Mouse (Mus musculus) forebrain, embryonic 14.5 days (tissue): Measurements from ENCODE around the gene BC034090. TPM values are rescaled to one million over a fixed set of nuclear protein-coding genes. Genes with fewer than 3 reads are reported as not detected.
A peak's percentile ranks its signal among the peaks of the same experiment; 100 is the strongest.

Source experiments
- ATAC-seq: fragments of 200-750 bp; cut with Nextera tagmentation; 2 replicates; pipeline ENCODE4 v1.8.0; 2017; ENCODE audit warnings: mild to moderate bottlenecking, moderate library complexity
- DNase-seq: peaks from one replicate; pipeline ENCODE4 v3.0.0-alpha.2; 2015; ENCODE audit warnings: low spot score
- H3K27ac ChIP-seq: fragments of 300-500 bp; sonication (generic); 2 replicates; pipeline ENCODE4 v1.5.1; 2014; ENCODE audit warnings: low read depth, mild to moderate bottlenecking, control low read depth, low read length, moderate library complexity
- H3K27me3 ChIP-seq: fragments of 300-500 bp; sonication (generic); replicated peaks from 2 replicates; pipeline ENCODE4 v1.6.1; 2014; ENCODE audit warnings: low read length, control low read depth, mixed read lengths; ENCODE audit not compliant: control insufficient read depth, insufficient read depth
- H3K36me3 ChIP-seq: fragments of 300-500 bp; sonication (generic); 2 replicates; pipeline ENCODE4 v1.6.1; 2014; ENCODE audit warnings: low read length, control low read depth; ENCODE audit not compliant: control insufficient read depth, insufficient read depth
- H3K4me1 ChIP-seq: fragments of 300-500 bp; sonication (generic); 2 replicates; pipeline ENCODE4 v1.6.1; 2014; ENCODE audit warnings: antibody characterized with exemption, low read length, control low read depth; ENCODE audit not compliant: control insufficient read depth, insufficient read depth
- H3K4me2 ChIP-seq: fragments of 300-500 bp; sonication (generic); 2 replicates; pipeline ENCODE4 v1.6.1; 2014; ENCODE audit warnings: mild to moderate bottlenecking, control low read depth, low read length
- H3K4me3 ChIP-seq: fragments of 300-500 bp; sonication (generic); 2 replicates; pipeline ENCODE4 v1.5.1; 2014; ENCODE audit warnings: low read depth, low read length, control low read depth
- H3K9ac ChIP-seq: fragments of 300-500 bp; sonication (generic); 2 replicates; pipeline ENCODE4 v1.6.1; 2014; ENCODE audit warnings: mild to moderate bottlenecking, low read length, control low read depth, moderate library complexity
- H3K9me3 ChIP-seq: fragments of 300-500 bp; sonication (generic); replicated peaks from 2 replicates; pipeline ENCODE4 v1.6.1; 2016; ENCODE audit warnings: low read length, control low read depth, mixed read lengths; ENCODE audit not compliant: control insufficient read depth
- WGBS: fragments of 180-500 bp; shearing (Covaris S2); extraction: QIAGEN DNeasy Blood & Tissue Kit; methylation state at CpG from one replicate; pipeline ENCODE4 v1.1.7; 2014; 5-methylcytosine and 5-hydroxymethylcytosine counted together
- polyA plus RNA-seq: library from polyadenylated mRNA; unstranded; fragments of >200 nt; fragmentation: Nextera tagmentation; extraction: Ambion mirVana; gene quantifications from 2 replicates; pipeline ENCODE4 v1.2.1, GENCODE M21; 2014

Gene BC034090
- polyA plus RNA-seq, 1 experiment from 2014 or later: 2.4 TPM

DNA sequence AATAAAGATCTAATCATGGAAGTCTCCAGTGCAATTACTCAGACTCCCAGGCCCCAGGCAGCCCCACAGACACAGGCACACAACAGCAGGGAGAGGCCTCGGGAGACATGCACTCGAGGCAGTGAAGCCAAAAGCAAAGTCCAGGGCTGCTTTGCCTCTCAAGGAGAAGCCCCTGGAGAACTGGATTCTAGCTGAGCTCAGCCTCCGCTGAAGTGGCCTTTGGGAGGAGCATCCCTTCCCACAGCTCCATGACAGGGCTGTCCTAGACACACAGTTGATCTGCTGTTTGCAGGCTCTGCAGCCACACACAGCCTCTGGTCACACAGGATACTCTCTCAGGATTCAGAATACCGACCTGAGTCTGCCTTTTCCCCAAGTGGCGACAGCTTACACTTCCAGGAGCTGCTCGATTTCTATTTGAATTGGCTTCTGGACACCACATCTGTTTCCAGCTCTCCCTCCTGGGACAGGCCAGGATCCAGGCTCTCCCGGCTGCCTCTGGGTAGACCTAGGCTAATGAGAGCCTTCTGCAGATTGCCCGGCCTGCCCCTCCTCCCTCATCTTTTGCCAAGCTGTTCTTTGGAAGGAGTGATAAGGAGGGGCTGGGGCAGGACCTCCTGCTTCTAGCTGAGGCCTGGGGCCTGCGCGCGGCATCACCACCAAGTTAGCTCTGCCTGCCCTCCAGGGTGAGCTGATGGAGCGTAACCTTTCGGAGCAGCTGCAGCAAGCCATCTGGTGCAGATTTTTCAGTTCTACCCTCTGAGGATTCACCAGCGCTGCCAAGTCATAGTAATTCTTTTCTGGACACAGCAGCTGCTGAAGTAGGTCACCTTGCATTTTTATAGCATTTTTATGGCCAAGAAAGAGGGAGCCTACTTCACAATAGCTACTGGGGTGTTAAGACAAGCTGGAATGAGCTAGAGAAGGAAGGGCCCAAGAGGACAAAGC lies 14.5 kb downstream of the BC034090 start:
- Histone ChIP-seq H3K36me3 (no peaks in the 10 kb centered on the region), H3K9ac (no peak overlapping the region), H3K27me3 (no peaks in the 10 kb centered on the region), H3K9me3 (no peaks in the 10 kb centered on the region), H3K4me2 (no peak overlapping the region), H3K4me1 (peaks cover 29% of the 10 kb centered on the region), H3K27ac (peak overlapping the region; percentile 79), H3K4me3 (no peak overlapping the region)
- ATAC-seq: peak; percentile 30
- peak; percentile 68 for DNase-seq
- 22% methylated on average over 14 of the region's 14 CpGs for WGBS

DNA sequence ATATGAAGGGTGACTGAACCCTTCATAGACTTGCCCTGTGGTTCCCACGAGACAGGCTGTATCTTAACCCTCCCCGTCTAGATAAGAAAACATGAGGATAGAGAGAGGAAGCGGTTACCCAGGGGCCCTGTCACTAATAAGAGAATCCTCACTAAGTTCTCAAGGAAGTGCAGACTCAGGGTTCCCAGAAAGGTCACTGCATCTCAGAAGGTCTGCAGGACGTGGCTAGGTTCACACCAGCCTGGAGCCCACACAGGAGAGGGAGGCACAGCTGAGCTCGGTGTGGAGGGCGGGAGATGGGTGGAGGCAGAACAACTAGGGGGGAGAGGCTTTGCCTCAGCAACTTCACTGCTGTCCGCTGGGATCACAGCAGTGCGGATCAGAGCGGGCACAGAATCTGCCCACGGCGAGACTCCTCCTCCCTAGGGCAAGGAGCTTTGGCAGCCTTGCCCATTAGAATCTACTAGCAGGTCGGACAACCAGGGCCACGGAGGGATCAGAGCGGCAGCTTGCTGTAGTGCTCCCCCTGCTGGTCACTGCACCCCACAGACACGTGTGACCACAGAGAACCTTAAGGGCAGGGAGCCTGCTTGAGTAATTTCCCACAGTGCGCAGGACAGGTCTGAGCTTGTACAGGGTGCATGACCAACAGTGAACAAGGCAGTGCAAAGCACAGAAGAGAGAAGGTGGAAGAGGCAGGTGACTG lies 20.2 kb downstream of the BC034090 start:
- Histone ChIP-seq H3K27me3 (no peaks in the 10 kb centered on the region), H3K4me2 (0 out of 2 replicates have a peak overlapping the region, but pooled peaks have one; percentile 12), H3K9ac (no peak overlapping the region), H3K4me1 (peaks cover 3% of the 10 kb centered on the region), H3K9me3 (no peaks in the 10 kb centered on the region), H3K4me3 (no peak overlapping the region), H3K36me3 (no peaks in the 10 kb centered on the region), H3K27ac (no peak overlapping the region)
- WGBS: 34% methylated on average over 16 of the region's 16 CpGs
- ATAC-seq (peak; percentile 77), DNase-seq (peak; percentile 87)

DNA sequence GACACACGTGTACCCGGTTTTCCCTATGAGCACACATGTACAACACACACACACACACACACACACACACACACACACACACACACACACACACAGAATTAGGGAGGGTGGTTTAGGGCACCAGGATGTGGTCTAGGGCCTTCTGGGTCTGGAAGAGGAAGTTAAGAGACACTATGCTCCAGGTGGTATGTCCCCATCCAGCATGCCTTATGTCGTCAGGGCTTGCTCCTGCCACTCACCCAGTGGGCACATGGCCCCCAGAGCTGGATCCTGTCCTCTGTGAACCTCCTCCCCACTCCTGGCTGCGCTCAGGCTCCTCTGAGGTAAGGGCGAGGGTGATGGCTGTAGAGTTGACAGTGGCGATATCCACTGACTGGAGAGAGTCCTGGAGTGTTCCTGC lies 21.2 kb downstream of the BC034090 start:
- H3K36me3 ChIP-seq: no peaks in the 10 kb centered on the region
- H3K4me1 ChIP-seq: peaks cover 3% of the 10 kb centered on the region
- no peaks in the 10 kb centered on the region for H3K27me3 ChIP-seq
- H3K9me3 ChIP-seq: no peaks in the 10 kb centered on the region
- 91% methylated on average over 6 of the region's 6 CpGs for WGBS
- DNase-seq (no peak), ATAC-seq (no peak)
- H3K9ac ChIP-seq: no peak overlapping the region
- H3K4me3 ChIP-seq: no peak overlapping the region
- no peak overlapping the region for H3K27ac ChIP-seq
- H3K4me2 ChIP-seq: no peak overlapping the region

DNA sequence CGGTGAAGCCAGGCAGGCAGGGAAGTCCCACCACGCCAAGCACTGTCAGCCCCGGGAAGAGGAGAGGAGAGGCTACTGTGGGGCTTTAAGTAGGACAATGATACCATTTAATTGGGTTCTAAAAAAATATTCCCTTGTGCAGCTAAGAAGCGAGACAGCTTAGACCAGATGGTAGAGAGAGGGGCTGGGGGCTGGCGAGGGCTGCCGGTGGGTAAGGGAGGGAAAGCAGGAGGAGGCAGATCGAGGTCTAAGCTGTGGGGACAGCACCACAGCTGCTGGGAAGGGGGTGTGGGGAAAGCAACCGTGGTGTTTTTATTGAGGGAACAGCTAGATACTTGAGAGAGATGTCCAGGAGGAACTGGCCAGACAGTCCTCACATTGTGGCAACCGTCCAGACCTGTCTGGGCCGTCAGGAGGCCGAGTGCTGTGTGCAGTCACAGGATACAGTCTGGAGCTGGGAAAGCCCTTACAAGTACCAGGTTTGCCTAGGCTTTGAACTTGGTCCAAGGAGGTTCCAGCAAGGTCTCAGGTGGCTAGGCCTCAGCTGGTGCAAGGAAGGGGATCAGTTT lies 22.1 kb downstream of the BC034090 start:
- WGBS: 50% methylated on average over 11 of the region's 11 CpGs
- H3K9ac ChIP-seq: no peak overlapping the region

DNA sequence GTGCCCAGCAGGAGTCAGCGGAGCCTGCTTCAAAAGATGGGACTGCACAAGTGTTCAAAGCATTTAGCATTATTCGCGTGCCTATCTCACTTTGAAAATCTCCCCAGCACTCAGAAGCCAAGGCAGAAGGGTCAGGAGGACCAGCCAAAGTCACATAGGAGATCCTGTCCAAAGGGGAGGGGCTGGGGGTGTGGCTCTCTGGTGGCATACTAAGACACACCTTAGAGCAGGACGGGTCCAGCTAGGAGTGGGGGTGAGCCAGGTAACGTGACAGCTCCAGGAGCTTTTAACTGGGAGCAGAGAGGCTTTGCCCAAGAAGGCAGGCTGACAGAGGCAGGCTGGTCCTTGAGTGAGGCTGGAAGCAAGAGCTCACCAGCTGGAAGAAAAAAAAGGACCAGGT lies 25.3 kb downstream of the BC034090 start:
- Histone ChIP-seq H3K4me3 (no peak overlapping the region), H3K9me3 (no peaks in the 10 kb centered on the region), H3K27me3 (no peaks in the 10 kb centered on the region), H3K4me1 (peaks cover 5% of the 10 kb centered on the region; the same call in 1 of the 2 replicates), H3K4me2 (no peak overlapping the region), H3K9ac (no peak overlapping the region), H3K36me3 (no peaks in the 10 kb centered on the region), H3K27ac (no peak overlapping the region)
- ATAC-seq: no peak
- WGBS: 80% methylated on average over 5 of the region's 5 CpGs
- DNase-seq: no peak

More for the DNA sequence above, 22.1 kb downstream of the BC034090 start:
- Histone ChIP-seq H3K4me1 (peaks cover 3% of the 10 kb centered on the region), H3K4me2 (no peak overlapping the region), H3K27ac (peak overlapping the region; percentile 62), H3K27me3 (no peaks in the 10 kb centered on the region), H3K36me3 (no peaks in the 10 kb centered on the region), H3K4me3 (no peak overlapping the region), H3K9me3 (no peaks in the 10 kb centered on the region)
- ATAC-seq: peak; percentile 27; the same call in 1 of the 2 replicates
- DNase-seq: no peak

DNA sequence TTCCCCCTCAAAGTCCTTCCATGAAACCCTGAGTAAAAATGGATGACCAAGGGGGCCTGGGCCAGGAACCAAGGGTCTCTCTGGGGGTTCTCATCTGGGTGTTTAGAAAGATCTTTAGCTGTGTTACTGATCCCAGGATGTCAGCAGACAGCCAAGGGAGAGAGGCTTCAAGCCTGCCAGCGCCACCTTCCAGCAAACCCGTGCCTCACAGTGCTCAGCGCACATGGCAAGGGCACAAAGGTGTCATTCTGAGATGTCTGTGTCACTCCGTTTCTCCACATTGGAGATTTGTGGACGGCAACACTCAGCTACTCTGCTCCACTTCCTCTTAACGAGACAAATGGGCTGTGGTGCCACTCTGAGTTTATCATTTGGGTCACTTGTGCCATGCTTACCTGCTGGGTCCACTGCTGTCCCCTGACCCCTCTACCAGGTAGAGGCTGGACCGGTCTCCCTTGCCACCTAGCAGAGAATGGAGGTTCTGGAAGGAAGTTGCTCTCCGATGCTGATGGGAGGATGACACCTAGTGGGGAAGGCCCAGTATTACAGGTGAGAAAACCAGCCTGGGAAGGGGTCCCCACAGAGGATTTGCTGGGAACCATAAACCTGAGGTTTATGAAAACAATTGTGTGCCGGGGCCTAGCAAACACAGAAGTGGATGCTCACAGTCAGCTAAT lies 26.2 kb downstream of the BC034090 start:
- no peak overlapping the region for H3K4me2 ChIP-seq
- H3K27me3 ChIP-seq: no peaks in the 10 kb centered on the region
- no peaks in the 10 kb centered on the region for H3K36me3 ChIP-seq
- H3K9me3 ChIP-seq: no peaks in the 10 kb centered on the region
- DNase-seq (peak; percentile 81), ATAC-seq (peak; percentile 30; the same call in 1 of the 2 replicates)
- 46% methylated on average over 9 of the region's 9 CpGs for WGBS
- no peak overlapping the region for H3K4me3 ChIP-seq
- no peak overlapping the region for H3K27ac ChIP-seq
- no peak overlapping the region for H3K9ac ChIP-seq
- peaks cover 10% of the 10 kb centered on the region for H3K4me1 ChIP-seq

DNA sequence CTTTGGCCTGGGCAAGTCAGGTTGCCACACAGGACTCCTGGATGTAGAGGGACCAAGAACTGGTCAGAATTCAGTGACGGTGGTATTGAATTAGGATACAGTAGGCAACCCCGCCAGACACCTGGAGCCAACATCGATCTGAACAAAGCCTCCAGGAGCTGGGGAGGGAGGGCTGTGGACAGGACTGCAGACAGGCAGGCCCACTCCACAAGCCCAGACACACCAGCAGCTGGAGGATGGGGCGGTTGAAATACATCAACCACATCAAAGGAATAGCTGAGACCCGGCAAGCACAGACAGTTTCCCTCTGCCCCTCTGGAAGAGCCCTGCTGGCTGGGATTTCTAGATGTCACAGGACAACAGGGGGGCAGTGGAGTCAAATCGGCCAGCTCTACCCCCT lies 27.4 kb downstream of the BC034090 start:
- DNase-seq: no peak
- Histone ChIP-seq H3K27me3 (no peaks in the 10 kb centered on the region), H3K4me3 (no peak overlapping the region), H3K9me3 (no peaks in the 10 kb centered on the region), H3K4me2 (no peak overlapping the region), H3K36me3 (no peaks in the 10 kb centered on the region), H3K4me1 (peaks cover 21% of the 10 kb centered on the region), H3K9ac (no peak overlapping the region; the same call in 1 of the 2 replicates), H3K27ac (no peak overlapping the region)
- WGBS: 66% methylated on average over 6 of the region's 6 CpGs
- no peak for ATAC-seq

DNA sequence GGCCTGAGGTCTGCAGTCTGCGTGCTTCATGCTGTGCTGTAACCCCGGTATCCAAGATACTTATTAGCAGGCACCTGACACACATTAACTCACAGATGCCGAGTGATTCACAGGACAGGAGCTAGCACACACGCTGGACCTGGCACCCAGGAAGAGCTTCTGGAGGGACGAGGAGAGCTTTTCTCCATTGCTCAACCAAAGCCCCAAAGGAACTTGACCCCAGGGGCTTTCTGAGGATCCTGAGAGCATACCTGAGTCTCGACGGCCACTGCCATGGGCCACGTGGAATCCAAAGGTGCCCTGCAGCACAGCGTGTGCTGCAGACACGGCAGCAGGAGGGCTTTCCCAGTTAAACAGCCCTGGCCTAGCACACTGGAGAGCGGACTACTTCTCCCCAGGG lies 27.9 kb downstream of the BC034090 start:
- Histone ChIP-seq H3K9me3 (no peaks in the 10 kb centered on the region), H3K27ac (no peak overlapping the region), H3K27me3 (no peaks in the 10 kb centered on the region), H3K9ac (0 out of 2 replicates have a peak overlapping the region, but pooled peaks have one; percentile 1), H3K4me1 (peaks cover 26% of the 10 kb centered on the region), H3K36me3 (no peaks in the 10 kb centered on the region), H3K4me2 (no peak overlapping the region), H3K4me3 (no peak overlapping the region)
- DNase-seq: no peak
- 83% methylated on average over 11 of the region's 11 CpGs for WGBS
- no peak for ATAC-seq
